15 mouse cellular contexts compared by ENCODE assay signal in genomic region chr15:52657916-52658315, GRCm38 (mm10).
"Had no signal": no experiment of that assay in that cellular context is flagged by ENCODE, and none has a peak within 500 bp of the region (broad histone marks: within the 10 kb centered on the region; RNA-seq: fewer than 3 reads in every experiment).

No protein-coding gene starts in this region.

- DNase-seq: liver, postnatal 0 days; lung, adult 2 months; lung, postnatal 14 days; lung, postnatal 36 days; retina, postnatal 1 day; right cerebral cortex, adult 18-20 months; right cerebral cortex, postnatal 25 days; right cerebral cortex, postnatal 4 days; spleen, adult 18-20 months; thymus, adult 18-20 months; thymus, postnatal 14 days; thymus, postnatal 36 days had no signal

- ATAC-seq: liver, postnatal 0 days; lung, postnatal 0 days; midbrain, embryonic 13.5 days; midbrain, embryonic 15.5 days had no signal
